Mouse (Mus musculus): ENCODE measurements at regions not wholly inside any gene's neighbourhood (a gene's known extent, or its start where the extent isn't known, plus 50 kb on each side); places are given as distances from the start of the nearest gene placed in this dataset.
A peak's percentile ranks its signal among the peaks of the same experiment; 100 is the strongest.
"Not testable (repeated sequence)": the region's sequence is repeated elsewhere in the genome, so short reads cannot be mapped to it uniquely, and the experiment has no call there.

DNA sequence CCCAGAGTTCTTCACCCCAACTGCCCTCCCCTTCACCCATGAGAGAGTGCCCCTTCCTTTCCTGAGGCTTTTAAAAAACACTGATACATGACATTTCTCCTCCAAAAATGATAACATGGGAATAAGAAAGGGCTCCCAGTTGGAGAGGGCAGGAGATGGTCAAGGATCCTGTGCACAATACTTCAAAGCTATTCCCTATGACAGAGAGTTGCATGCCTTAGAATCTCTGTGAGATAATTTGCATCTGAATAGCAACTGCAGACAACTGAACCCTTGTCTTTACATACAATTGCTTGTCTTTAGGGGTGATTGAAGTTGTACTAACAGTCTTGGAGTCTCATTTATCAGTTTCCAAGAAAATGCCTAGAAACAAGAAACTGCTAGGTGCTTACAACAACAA lies 610.7 kb upstream of the Adam24 start:
- H3K9me3 ChIP-seq = no peaks in the 10 kb centered on the region
- H3K9ac ChIP-seq = no peak overlapping the region
- H3K27ac ChIP-seq = no peak overlapping the region
- H3K4me1 ChIP-seq = no peaks in the 10 kb centered on the region
- no peak overlapping the region for H3K4me3 ChIP-seq
- H3K4me2 ChIP-seq (replicated peaks) = no peak overlapping the region
- H3K27me3 ChIP-seq = no peaks in the 10 kb centered on the region
- H3K36me3 ChIP-seq = no peaks in the 10 kb centered on the region
- ATAC-seq (ENCODE audit: insufficient number of reproducible peaks, insufficient read depth, low FRiP score, low TSS enrichment) = no peak

DNA sequence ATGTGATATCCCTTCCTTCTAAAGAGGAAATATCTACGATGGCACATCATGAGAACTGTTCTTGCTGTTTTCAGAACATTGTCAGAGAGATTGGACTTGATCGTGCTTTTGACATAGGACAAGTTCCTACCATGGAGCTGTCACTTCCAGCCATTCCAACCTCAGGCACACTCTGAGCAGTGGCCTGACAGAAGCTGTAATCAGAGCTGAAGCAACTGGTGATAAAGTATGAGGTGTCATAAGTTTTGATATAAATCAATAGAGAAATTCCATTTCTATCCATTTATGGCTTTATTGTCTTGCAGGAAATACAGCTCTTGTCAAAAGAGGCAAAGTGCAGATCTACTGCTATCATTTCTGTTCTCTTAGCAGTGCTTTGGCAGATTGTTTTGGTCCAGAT lies 603.7 kb upstream of the Adam24 start:
- H3K27ac ChIP-seq = no peak overlapping the region
- no peaks in the 10 kb centered on the region for H3K4me1 ChIP-seq
- 96% methylated on average over 2 of the region's 2 CpGs for WGBS
- H3K4me3 ChIP-seq = no peak overlapping the region
- H3K36me3 ChIP-seq = no peaks in the 10 kb centered on the region
- no peak overlapping the region for H3K4me2 ChIP-seq (replicated peaks)
- no peaks in the 10 kb centered on the region for H3K27me3 ChIP-seq
- no peak for ATAC-seq (ENCODE audit: insufficient number of reproducible peaks, insufficient read depth, low FRiP score, low TSS enrichment)
- no peak overlapping the region for H3K9ac ChIP-seq
- H3K9me3 ChIP-seq = no peaks in the 10 kb centered on the region

- ATAC-seq (ENCODE audit: insufficient number of reproducible peaks, insufficient read depth, low FRiP score, low TSS enrichment); H3K27me3 ChIP-seq; H3K4me3 ChIP-seq; H3K9ac ChIP-seq; H3K36me3 ChIP-seq; H3K9me3 ChIP-seq; H3K4me2 ChIP-seq (replicated peaks); H3K4me1 ChIP-seq; H3K27ac ChIP-seq: not testable (repeated sequence)
Measured at GRCm38 (mm10) chr8:40080976-40081375, 593.9 kb upstream of the Adam24 start.

GRCm38 (mm10) chr8:40084129-40084528 lies 590.7 kb upstream of the Adam24 start:
- no peaks in the 10 kb centered on the region for H3K36me3 ChIP-seq
- H3K27ac ChIP-seq = no peak overlapping the region
- no peak overlapping the region for H3K4me2 ChIP-seq (replicated peaks)
- no peak overlapping the region for H3K9ac ChIP-seq
- ATAC-seq (ENCODE audit: insufficient number of reproducible peaks, insufficient read depth, low FRiP score, low TSS enrichment) = no peak
- H3K27me3 ChIP-seq = no peaks in the 10 kb centered on the region
- WGBS = 40% methylated on average over 1 of the region's 1 CpGs
- no peaks in the 10 kb centered on the region for H3K9me3 ChIP-seq
- no peak overlapping the region for H3K4me3 ChIP-seq
- no peaks in the 10 kb centered on the region for H3K4me1 ChIP-seq

DNA sequence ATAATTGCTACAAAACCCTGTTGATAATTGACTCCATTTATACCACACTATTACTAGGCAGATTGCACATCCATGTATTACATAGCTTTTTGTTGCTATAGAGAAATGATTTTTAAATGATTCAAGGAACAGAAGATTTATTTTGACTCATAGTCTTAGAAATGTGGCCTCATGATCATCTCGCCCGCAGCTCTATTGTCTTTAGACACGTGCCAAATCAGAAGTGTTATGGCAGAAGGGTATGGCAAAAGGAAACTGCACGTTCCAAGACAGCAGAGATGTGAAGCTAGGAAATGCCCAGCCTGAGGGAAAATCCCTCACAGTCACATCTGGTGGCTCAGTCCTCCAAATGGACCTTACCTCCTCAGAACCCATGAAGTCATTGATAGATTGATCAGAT lies 585.5 kb upstream of the Adam24 start:
- WGBS = 88% methylated on average over 4 of the region's 4 CpGs
- H3K27ac ChIP-seq = no peak overlapping the region
- H3K4me2 ChIP-seq (replicated peaks) = no peak overlapping the region
- no peak overlapping the region for H3K9ac ChIP-seq
- H3K9me3 ChIP-seq = no peaks in the 10 kb centered on the region
- ATAC-seq (ENCODE audit: insufficient number of reproducible peaks, insufficient read depth, low FRiP score, low TSS enrichment) = no peak
- H3K27me3 ChIP-seq = no peaks in the 10 kb centered on the region
- no peaks in the 10 kb centered on the region for H3K4me1 ChIP-seq
- H3K4me3 ChIP-seq = no peak overlapping the region
- H3K36me3 ChIP-seq = no peaks in the 10 kb centered on the region

- Histone ChIP-seq H3K4me2 (replicated peaks) (no peak overlapping the region), H3K36me3 (no peaks in the 10 kb centered on the region), H3K4me3 (no peak overlapping the region), H3K9ac (no peak overlapping the region), H3K27ac (no peak overlapping the region), H3K9me3 (no peaks in the 10 kb centered on the region), H3K27me3 (no peaks in the 10 kb centered on the region), H3K4me1 (no peaks in the 10 kb centered on the region)
- whole genome bisulfite sequencing = 86% methylated on average over 3 of the region's 3 CpGs
- ATAC-seq (ENCODE audit: insufficient number of reproducible peaks, insufficient read depth, low FRiP score, low TSS enrichment) = no peak
Measured at GRCm38 (mm10) chr8:40124402-40124801, 550.5 kb upstream of the Adam24 start.

DNA sequence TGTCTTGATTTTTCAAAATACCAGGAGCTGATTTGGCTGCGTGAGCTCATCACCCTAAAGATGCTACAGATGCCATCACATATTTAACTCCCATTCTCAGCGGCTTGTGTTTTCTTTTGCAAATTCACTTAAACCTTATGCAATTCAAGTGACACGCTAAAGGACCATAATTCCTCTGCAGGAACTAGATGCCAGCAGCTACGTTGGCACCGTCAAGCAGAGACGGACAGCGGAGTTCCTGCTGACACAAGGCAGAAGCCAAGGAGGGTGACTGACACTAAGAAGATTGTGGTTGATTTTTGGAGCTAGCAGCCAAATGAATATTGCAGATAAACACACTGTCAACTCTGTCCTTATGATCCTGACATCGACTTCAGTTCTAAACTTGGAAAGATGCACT lies 547.7 kb upstream of the Adam24 start:
- Histone ChIP-seq H3K4me1 (no peaks in the 10 kb centered on the region), H3K9me3 (no peaks in the 10 kb centered on the region), H3K27ac (no peak overlapping the region), H3K27me3 (no peaks in the 10 kb centered on the region), H3K4me3 (no peak overlapping the region), H3K4me2 (replicated peaks) (no peak overlapping the region), H3K9ac (no peak overlapping the region), H3K36me3 (no peaks in the 10 kb centered on the region)
- 89% methylated on average over 8 of the region's 8 CpGs for WGBS
- no peak for ATAC-seq (ENCODE audit: insufficient number of reproducible peaks, insufficient read depth, low FRiP score, low TSS enrichment)

GRCm38 (mm10) chr8:40132662-40133257 lies 542.1 kb upstream of the Adam24 start:
- Histone ChIP-seq H3K4me1 (no peaks in the 10 kb centered on the region), H3K36me3 (no peaks in the 10 kb centered on the region), H3K4me3 (no peak overlapping the region), H3K27ac (no peak overlapping the region), H3K27me3 (no peaks in the 10 kb centered on the region), H3K9ac (no peak overlapping the region), H3K9me3 (no peaks in the 10 kb centered on the region), H3K4me2 (replicated peaks) (no peak overlapping the region)
- WGBS = 23% methylated on average over 9 of the region's 9 CpGs
- ATAC-seq (ENCODE audit: insufficient number of reproducible peaks, insufficient read depth, low FRiP score, low TSS enrichment) = no peak

DNA sequence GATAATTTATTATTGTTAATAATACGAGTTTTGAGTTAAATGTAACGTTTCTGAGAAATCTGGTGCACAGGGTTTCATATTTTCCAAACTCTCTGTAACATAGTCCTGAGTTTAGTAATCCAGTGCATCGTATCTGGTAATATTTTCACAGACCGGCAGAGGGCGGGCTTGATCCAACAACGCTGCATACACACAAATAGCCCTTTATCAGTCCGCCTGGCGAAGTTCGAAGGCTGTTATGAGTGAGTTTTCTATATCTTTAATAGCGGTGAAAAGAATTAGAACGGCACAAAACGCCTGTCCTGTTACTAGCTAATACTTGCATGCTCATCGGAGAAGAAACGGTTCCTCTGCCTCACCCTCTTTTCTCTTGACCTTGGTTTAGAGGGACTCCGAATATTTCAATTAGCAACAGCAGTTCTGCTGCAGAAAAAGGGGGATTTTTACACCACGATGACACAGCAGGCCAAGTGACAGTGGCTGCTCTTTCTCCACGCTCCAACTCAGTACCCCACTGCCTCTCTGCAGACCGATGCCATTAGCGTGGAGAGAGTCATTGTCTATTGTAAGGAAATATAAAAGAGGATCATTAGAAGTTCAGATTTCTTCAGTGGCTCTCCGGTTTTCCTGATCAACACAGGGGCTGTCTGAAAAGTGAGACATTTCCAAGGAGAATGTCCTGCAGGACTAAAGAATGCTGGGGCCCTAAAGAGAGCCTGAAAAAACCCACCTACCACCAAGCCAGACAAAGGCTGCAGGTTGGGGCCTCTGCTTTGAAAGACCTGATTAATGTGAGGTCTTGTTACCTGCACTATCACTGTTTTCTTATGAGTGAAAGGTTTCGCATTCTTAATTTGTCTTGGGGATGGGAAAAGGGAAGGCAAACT lies 523.7 kb upstream of the Adam24 start:
- ATAC-seq (ENCODE audit: insufficient number of reproducible peaks, insufficient read depth, low FRiP score, low TSS enrichment) = peak; percentile 80; the same call in 1 of the 2 replicates
- Histone ChIP-seq H3K27me3 (no peaks in the 10 kb centered on the region), H3K9me3 (no peaks in the 10 kb centered on the region), H3K9ac (no peak overlapping the region), H3K4me3 (peak overlapping the region; percentile 21), H3K4me1 (0 out of 2 replicates have a peak, but pooled peaks cover 3% of the 10 kb centered on the region), H3K27ac (no peak overlapping the region), H3K36me3 (no peaks in the 10 kb centered on the region), H3K4me2 (replicated peaks) (peak overlapping the region; percentile 52)
- 14% methylated on average over 21 of the region's 21 CpGs for WGBS

- 53% methylated on average over 2 of the region's 2 CpGs for WGBS
- Histone ChIP-seq H3K4me1 (0 out of 2 replicates have a peak, but pooled peaks cover 3% of the 10 kb centered on the region), H3K27me3 (no peaks in the 10 kb centered on the region), H3K27ac (no peak overlapping the region), H3K36me3 (no peaks in the 10 kb centered on the region), H3K9me3 (no peaks in the 10 kb centered on the region), H3K9ac (no peak overlapping the region), H3K4me2 (replicated peaks) (no peak overlapping the region), H3K4me3 (no peak overlapping the region)
- ATAC-seq (ENCODE audit: insufficient number of reproducible peaks, insufficient read depth, low FRiP score, low TSS enrichment) = no peak
Measured at GRCm38 (mm10) chr8:40152451-40152850, 522.4 kb upstream of the Adam24 start.

DNA sequence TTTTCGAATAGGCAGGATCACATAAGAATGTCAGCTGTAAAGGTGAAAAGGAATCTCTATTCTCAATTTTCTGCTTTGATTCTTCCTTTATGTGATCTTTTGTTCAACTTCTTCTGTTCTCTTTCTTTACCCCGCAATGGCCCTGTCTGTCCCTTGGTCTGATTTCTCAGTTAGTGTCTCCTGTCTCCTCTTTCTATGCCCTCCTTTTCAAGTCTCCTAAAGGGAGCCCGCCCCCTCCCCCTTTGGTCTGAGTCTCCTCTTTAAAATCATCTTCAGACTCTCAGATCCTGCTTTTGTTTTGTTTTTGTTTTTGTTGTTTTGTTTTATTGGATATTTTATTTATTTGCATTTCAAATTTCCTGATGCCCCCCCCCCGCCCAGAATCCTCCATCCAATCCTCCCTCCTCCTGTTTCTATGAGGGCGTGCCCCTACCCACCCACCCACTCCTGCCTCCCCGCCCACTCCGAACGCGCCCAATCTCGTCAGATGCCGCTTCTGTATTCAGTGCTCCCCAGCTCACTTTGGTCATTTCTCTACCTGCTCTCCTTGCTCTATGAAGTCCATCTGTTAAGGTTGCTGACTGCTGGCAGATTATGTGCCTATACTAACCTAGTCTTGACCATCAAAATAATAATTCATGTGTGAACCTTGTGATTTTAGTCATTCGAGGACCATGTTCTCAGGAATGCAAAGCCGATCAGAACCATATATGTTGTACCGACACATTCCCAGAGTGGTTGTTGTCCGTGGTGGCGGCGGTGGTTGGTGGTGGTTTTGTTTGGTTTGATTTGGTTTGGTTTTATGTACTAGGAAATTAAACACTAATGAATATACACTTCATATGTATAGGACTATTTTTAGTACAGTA lies 487.9 kb upstream of the Adam24 start:
- Histone ChIP-seq H3K27me3 (no peaks in the 10 kb centered on the region), H3K4me1 (no peaks in the 10 kb centered on the region), H3K9ac (no peak overlapping the region), H3K36me3 (no peaks in the 10 kb centered on the region), H3K9me3 (no peaks in the 10 kb centered on the region), H3K4me2 (replicated peaks) (peak overlapping the region; percentile 35), H3K27ac (no peak overlapping the region), H3K4me3 (no peak overlapping the region)
- WGBS = 43% methylated on average over 15 of the region's 17 CpGs
- no peak for ATAC-seq (ENCODE audit: insufficient number of reproducible peaks, insufficient read depth, low FRiP score, low TSS enrichment)

- no peaks in the 10 kb centered on the region for H3K9me3 ChIP-seq
- no peak overlapping the region for H3K9ac ChIP-seq
- H3K36me3 ChIP-seq = no peaks in the 10 kb centered on the region
- no peak for ATAC-seq (ENCODE audit: insufficient number of reproducible peaks, insufficient read depth, low FRiP score, low TSS enrichment)
- H3K27me3 ChIP-seq = no peaks in the 10 kb centered on the region
- 4% methylated on average over 5 of the region's 5 CpGs for WGBS
- H3K4me1 ChIP-seq = no peaks in the 10 kb centered on the region
- peak overlapping the region; percentile 35; the same call in 1 of the 2 replicates for H3K4me2 ChIP-seq (replicated peaks)
- H3K27ac ChIP-seq = no peak overlapping the region
- H3K4me3 ChIP-seq = no peak overlapping the region
Measured at GRCm38 (mm10) chr8:40187584-40187934, 487.3 kb upstream of the Adam24 start.

Measured in embryonic facial prominence, embryonic 12.5 days (tissue).